Mouse (Mus musculus): Measurements from ENCODE around the gene Kif24. TPM values are rescaled to one million over a fixed set of nuclear protein-coding genes. Genes with fewer than 3 reads are reported as not detected.

Gene Kif24
- 3.0 and 3.3 TPM in 2 replicates for polyA plus RNA-seq (2015; fragmentation: Nextera tagmentation; extraction: Ambion mirVana)

GRCm38 (mm10) chr4:41464345-41465286 lies at the start of gene Kif24, which contains the start of gene Nudt2:
Kif24 (minus strand) TSS chr4:41464887.
Nudt2 (plus strand) TSS chr4:41465151.
- H3K4me2 ChIP-seq, result peak within 1 kb of the TSS; percentile 70
- no peaks in the 10 kb centered on the region for H3K9me3 ChIP-seq
- H3K4me3 ChIP-seq, result peak within 1 kb of the TSS; percentile 69
- under 1% methylated on average over 70 of the region's 70 CpGs for WGBS
- H3K27me3 ChIP-seq (replicated peaks), result no peaks in the 10 kb centered on the region
- H3K9ac ChIP-seq, result peak within 1 kb of the TSS; percentile 77
- ATAC-seq (replicated peaks), result peak; percentile 99
- peaks cover 18% of the 10 kb centered on the region for H3K4me1 ChIP-seq
- no peaks in the 10 kb centered on the region for H3K36me3 ChIP-seq (replicated peaks)
- peak within 1 kb of the TSS; percentile 83 for H3K27ac ChIP-seq

- WGBS, result 17% methylated on average over 8 of the region's 8 CpGs
- Histone ChIP-seq H3K36me3 (replicated peaks) (no peaks in the 10 kb centered on the region), H3K4me2 (no peak overlapping the region), H3K9me3 (no peaks in the 10 kb centered on the region), H3K4me3 (no peak overlapping the region), H3K4me1 (peaks cover 8% of the 10 kb centered on the region), H3K27ac (peak overlapping the region; percentile 36), H3K27me3 (replicated peaks) (0 out of 2 replicates have a peak, but pooled peaks cover 1% of the 10 kb centered on the region), H3K9ac (no peak overlapping the region)
- no peak for ATAC-seq (replicated peaks)
Observed at GRCm38 (mm10) chr4:41513714-41514113, 49.0 kb upstream of the Kif24 start.

- H3K4me3 ChIP-seq, result no peak overlapping the region
- no peaks in the 10 kb centered on the region for H3K9me3 ChIP-seq
- no peak overlapping the region for H3K4me2 ChIP-seq
- H3K27ac ChIP-seq, result peak overlapping the region; percentile 36
- peak; percentile 38; the same call in 1 of the 2 replicates for ATAC-seq (replicated peaks)
- 18% methylated on average over 4 of the region's 4 CpGs for whole genome bisulfite sequencing
- H3K9ac ChIP-seq, result no peak overlapping the region
- 0 out of 2 replicates have a peak, but pooled peaks cover 5% of the 10 kb centered on the region for H3K27me3 ChIP-seq (replicated peaks)
- no peaks in the 10 kb centered on the region for H3K36me3 ChIP-seq (replicated peaks)
- H3K4me1 ChIP-seq, result peaks cover 8% of the 10 kb centered on the region
Observed at GRCm38 (mm10) chr4:41513309-41513708, 48.6 kb upstream of the Kif24 start.

GRCm38 (mm10) chr4:41507998-41508397 lies 43.3 kb upstream of the Kif24 start:
- Histone ChIP-seq H3K27me3 (replicated peaks) (0 out of 2 replicates have a peak, but pooled peaks cover 6% of the 10 kb centered on the region), H3K4me2 (peak overlapping the region; percentile 87; the same call in 1 of the 2 replicates), H3K27ac (0 out of 2 replicates have a peak overlapping the region, but pooled peaks have one; percentile 75), H3K9ac (no peak overlapping the region), H3K4me3 (no peak overlapping the region), H3K4me1 (peaks cover 22% of the 10 kb centered on the region), H3K9me3 (no peaks in the 10 kb centered on the region), H3K36me3 (replicated peaks) (no peaks in the 10 kb centered on the region)
- 49% methylated on average over 7 of the region's 7 CpGs for WGBS
- no peak for ATAC-seq (replicated peaks)

GRCm38 (mm10) chr4:41507326-41507924 lies 42.7 kb upstream of the Kif24 start:
- peak overlapping the region; percentile 87 for H3K4me2 ChIP-seq
- H3K27ac ChIP-seq, result peak overlapping the region; percentile 75
- peak overlapping the region; percentile 50 for H3K4me3 ChIP-seq
- peaks cover 28% of the 10 kb centered on the region for H3K4me1 ChIP-seq
- H3K36me3 ChIP-seq (replicated peaks), result no peaks in the 10 kb centered on the region
- peak; percentile 38 for ATAC-seq (replicated peaks)
- 0 out of 2 replicates have a peak, but pooled peaks cover 6% of the 10 kb centered on the region for H3K27me3 ChIP-seq (replicated peaks)
- H3K9me3 ChIP-seq, result no peaks in the 10 kb centered on the region
- WGBS, result 3% methylated on average over 22 of the region's 22 CpGs
- peak overlapping the region; percentile 72 for H3K9ac ChIP-seq

- H3K27ac ChIP-seq, result peak overlapping the region; percentile 75
- H3K36me3 ChIP-seq (replicated peaks), result no peaks in the 10 kb centered on the region
- H3K4me3 ChIP-seq, result peak overlapping the region; percentile 50
- peaks cover 33% of the 10 kb centered on the region for H3K4me1 ChIP-seq
- peak; percentile 75 for ATAC-seq (replicated peaks)
- WGBS, result 0% methylated on average over 29 of the region's 29 CpGs
- H3K9me3 ChIP-seq, result no peaks in the 10 kb centered on the region
- 0 out of 2 replicates have a peak, but pooled peaks cover 10% of the 10 kb centered on the region for H3K27me3 ChIP-seq (replicated peaks)
- peak overlapping the region; percentile 72 for H3K9ac ChIP-seq
- peak overlapping the region; percentile 87 for H3K4me2 ChIP-seq
Observed at GRCm38 (mm10) chr4:41506906-41507305, 42.2 kb upstream of the Kif24 start.

GRCm38 (mm10) chr4:41506156-41506555 lies 41.5 kb upstream of the Kif24 start:
- WGBS, result 7% methylated on average over 13 of the region's 13 CpGs
- no peaks in the 10 kb centered on the region for H3K36me3 ChIP-seq (replicated peaks)
- peaks cover 14% of the 10 kb centered on the region; the same call in 1 of the 2 replicates for H3K27me3 ChIP-seq (replicated peaks)
- H3K9me3 ChIP-seq, result no peaks in the 10 kb centered on the region
- H3K4me2 ChIP-seq, result peak overlapping the region; percentile 87
- H3K4me1 ChIP-seq, result peaks cover 33% of the 10 kb centered on the region
- H3K4me3 ChIP-seq, result no peak overlapping the region
- no peak overlapping the region for H3K9ac ChIP-seq
- ATAC-seq (replicated peaks), result no peak
- H3K27ac ChIP-seq, result peak overlapping the region; percentile 75; the same call in 1 of the 2 replicates

GRCm38 (mm10) chr4:41505131-41505551 lies 40.5 kb upstream of the Kif24 start:
- Histone ChIP-seq H3K27ac (no peak overlapping the region), H3K9ac (no peak overlapping the region), H3K4me1 (peaks cover 33% of the 10 kb centered on the region), H3K36me3 (replicated peaks) (no peaks in the 10 kb centered on the region), H3K4me3 (no peak overlapping the region), H3K4me2 (no peak overlapping the region), H3K9me3 (no peaks in the 10 kb centered on the region), H3K27me3 (replicated peaks) (peaks cover 24% of the 10 kb centered on the region)
- WGBS, result 57% methylated on average over 11 of the region's 11 CpGs
- no peak for ATAC-seq (replicated peaks)

GRCm38 (mm10) chr4:41504325-41504724 lies 39.6 kb upstream of the Kif24 start:
- no peak overlapping the region for H3K4me3 ChIP-seq
- no peaks in the 10 kb centered on the region for H3K36me3 ChIP-seq (replicated peaks)
- no peak for ATAC-seq (replicated peaks)
- H3K4me1 ChIP-seq, result peaks cover 33% of the 10 kb centered on the region
- WGBS, result 78% methylated on average over 5 of the region's 5 CpGs
- no peaks in the 10 kb centered on the region for H3K9me3 ChIP-seq
- peaks cover 32% of the 10 kb centered on the region for H3K27me3 ChIP-seq (replicated peaks)
- H3K4me2 ChIP-seq, result no peak overlapping the region
- no peak overlapping the region for H3K9ac ChIP-seq
- H3K27ac ChIP-seq, result no peak overlapping the region

- ATAC-seq (replicated peaks), result peak; percentile 86
- Histone ChIP-seq H3K27ac (no peak within 1 kb of the TSS), H3K9me3 (no peaks in the 10 kb centered on the region), H3K27me3 (replicated peaks) (peaks cover 40% of the 10 kb centered on the region), H3K4me3 (peak within 1 kb of the TSS; percentile 34), H3K4me1 (peaks cover 45% of the 10 kb centered on the region), H3K9ac (0 out of 2 replicates have a peak within 1 kb of the TSS, but pooled peaks have one; percentile 9), H3K4me2 (peak within 1 kb of the TSS; percentile 51), H3K36me3 (replicated peaks) (no peaks in the 10 kb centered on the region)
- WGBS, result 2% methylated on average over 18 of the region's 18 CpGs
Observed at GRCm38 (mm10) chr4:41502986-41503412, 38.3 kb upstream of the Kif24 start, which contains the start of gene AI464131. AI464131 (minus strand) TSS chr4:41503076.

GRCm38 (mm10) chr4:41502171-41502940 lies 37.7 kb upstream of the Kif24 start:
- WGBS, result 10% methylated on average over 20 of the region's 20 CpGs
- H3K9ac ChIP-seq, result 0 out of 2 replicates have a peak overlapping the region, but pooled peaks have one; percentile 9

More at GRCm38 (mm10) chr4:41502171-41502940, 37.7 kb upstream of the Kif24 start:
- peak; percentile 25 for ATAC-seq (replicated peaks)
- H3K9me3 ChIP-seq, result no peaks in the 10 kb centered on the region
- H3K36me3 ChIP-seq (replicated peaks), result no peaks in the 10 kb centered on the region
- H3K4me3 ChIP-seq, result peak overlapping the region; percentile 34
- peaks cover 46% of the 10 kb centered on the region for H3K27me3 ChIP-seq (replicated peaks)
- peaks cover 45% of the 10 kb centered on the region for H3K4me1 ChIP-seq
- peak overlapping the region; percentile 51 for H3K4me2 ChIP-seq
- no peak overlapping the region for H3K27ac ChIP-seq
